Mouse (Mus musculus) ES-Bruce4 (cell line): ENCODE data around the gene Aff4.

Source experiments
- CTCF ChIP-seq: IDR thresholded peaks from one replicate; pipeline ENCODE4 v1.8.1; 2011; ENCODE audit warnings: low read depth, low read length
- EP300 ChIP-seq: IDR thresholded peaks from 2 replicates; pipeline ENCODE4 v1.6.1; 2011; ENCODE audit warnings: low read depth, low read length; ENCODE audit not compliant: insufficient read depth
- POLR2A ChIP-seq: IDR thresholded peaks from one replicate; pipeline ENCODE4 v1.8.1; 2011; ENCODE audit warnings: low read length; ENCODE audit not compliant: insufficient read depth

GRCm38 (mm10) chr11:53393856-53394255, 43.2 kb downstream of the Aff4 start:
- no peak for TF ChIP-seq CTCF
- no peak for TF ChIP-seq POLR2A
- TF ChIP-seq EP300: no peak
